Mouse (Mus musculus) testis, postnatal 10 days (tissue): Measurements from ENCODE around the gene Olfr106-ps.

Experiments
- DNase-seq: peaks from one replicate; pipeline ENCODE4 v3.0.0; 2021; ENCODE audit warnings: low spot score

The Olfr106-ps gene

DNA sequence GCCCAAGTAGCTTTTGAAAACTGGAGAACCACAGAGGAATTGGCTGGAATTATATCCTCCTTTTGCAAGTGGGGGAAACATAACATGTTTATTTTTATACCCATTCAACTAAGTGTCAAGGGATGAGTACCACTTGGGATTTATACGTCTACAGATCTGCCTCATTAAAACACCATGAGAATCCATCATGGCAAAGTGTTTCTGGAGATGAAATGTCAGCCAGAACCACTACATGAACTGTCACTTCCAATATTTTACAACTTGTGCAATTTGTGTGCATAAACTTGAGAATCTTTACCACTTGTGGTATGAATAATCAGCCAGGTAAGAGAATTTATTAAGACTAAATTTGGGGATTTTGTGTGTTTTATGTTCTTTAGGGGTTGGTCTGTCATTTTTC lies at the start of gene Olfr106-ps:
TSS of gene Olfr106-ps (plus strand) at position 301 of the 400 bp plus-strand sequence.
- no peak for DNase-seq

DNA sequence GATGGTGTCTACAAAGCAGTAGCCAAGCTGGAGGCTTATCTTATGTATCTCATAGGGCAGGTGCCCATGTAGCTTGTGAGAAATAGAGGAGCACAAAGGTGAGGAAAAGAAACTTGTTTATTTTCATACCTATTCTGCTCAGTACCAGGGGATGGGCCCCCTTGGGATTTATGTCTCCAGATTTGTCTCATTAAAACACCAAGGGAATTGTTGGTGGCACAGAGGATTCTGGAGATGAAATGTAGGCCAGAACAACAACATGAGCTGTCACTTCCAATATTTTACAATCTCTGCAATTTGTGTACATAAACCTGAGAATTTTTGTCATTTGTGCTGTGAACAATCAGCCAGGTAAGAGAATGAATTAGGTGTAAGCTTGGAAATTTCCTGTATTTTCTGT lies 30.9 kb upstream of the Olfr106-ps start, which contains the start of gene Olfr104-ps:
TSS of gene Olfr104-ps (plus strand) at position 301 of the 400 bp plus-strand sequence.
- DNase-seq, result no peak

DNA sequence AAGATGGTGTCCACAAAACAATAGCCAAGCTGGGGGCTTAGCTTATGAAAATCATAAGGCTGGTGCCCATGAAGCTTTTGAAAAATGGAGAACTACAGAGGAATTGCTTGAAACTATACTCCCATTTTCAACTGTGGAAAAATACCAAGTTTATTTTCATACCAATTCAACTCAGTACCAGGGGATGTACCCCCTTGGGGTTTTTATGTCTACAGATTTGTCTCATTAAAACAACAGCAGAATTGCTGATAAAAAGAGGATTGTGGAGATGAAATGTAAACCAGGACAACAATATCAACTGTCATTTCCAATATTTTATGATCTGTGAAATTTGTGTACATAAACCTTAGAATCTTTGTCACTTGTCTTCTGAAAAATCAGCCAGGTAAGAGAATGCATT lies 11.5 kb upstream of the Olfr106-ps start, which contains the start of gene Olfr105-ps:
TSS of gene Olfr105-ps (plus strand) at position 301 of the 400 bp plus-strand sequence.
- DNase-seq, result no peak

DNA sequence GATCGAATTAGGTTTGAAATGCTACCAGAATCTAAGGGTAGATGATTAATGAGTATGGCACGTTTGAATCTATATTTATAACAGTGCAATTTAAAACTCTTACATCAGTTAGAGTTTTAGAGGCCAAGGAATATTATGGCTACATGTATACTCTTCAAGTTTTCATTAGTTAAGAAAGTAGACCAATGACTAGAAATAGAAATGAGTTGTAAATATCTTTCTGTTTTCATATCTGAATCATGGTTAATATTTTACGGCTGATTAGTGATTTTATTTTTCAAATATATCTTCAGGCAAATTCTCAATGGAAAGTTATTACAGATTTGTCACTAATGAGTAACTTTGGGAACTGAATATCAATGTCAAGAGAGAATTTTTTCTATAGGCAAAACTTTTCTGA lies 8.7 kb downstream of the Olfr106-ps start, which contains the start of gene Olfr107:
TSS of gene Olfr107 (plus strand) at position 301 of the 400 bp plus-strand sequence.
- DNase-seq, result no peak

DNA sequence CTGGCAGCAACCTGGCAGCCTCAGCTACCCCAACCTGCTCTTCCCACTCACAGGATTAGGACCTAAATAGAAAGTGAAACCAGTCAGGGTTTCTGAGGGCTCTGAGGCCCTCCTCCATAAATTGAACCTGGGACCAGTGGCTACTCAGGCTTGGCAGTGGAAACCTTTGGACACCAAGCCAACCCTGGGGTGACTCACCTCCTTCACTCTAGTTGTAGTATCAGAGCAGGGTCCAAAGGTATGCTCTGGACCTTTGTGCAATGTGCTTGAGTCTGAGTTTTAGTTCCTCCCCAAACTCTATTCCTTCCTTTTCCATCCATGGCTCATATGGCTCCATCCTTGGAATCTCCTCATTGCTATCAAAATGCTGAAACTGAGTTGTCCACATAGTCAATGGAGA lies 23.2 kb downstream of the Olfr106-ps start:
- DNase-seq, result no peak

DNA sequence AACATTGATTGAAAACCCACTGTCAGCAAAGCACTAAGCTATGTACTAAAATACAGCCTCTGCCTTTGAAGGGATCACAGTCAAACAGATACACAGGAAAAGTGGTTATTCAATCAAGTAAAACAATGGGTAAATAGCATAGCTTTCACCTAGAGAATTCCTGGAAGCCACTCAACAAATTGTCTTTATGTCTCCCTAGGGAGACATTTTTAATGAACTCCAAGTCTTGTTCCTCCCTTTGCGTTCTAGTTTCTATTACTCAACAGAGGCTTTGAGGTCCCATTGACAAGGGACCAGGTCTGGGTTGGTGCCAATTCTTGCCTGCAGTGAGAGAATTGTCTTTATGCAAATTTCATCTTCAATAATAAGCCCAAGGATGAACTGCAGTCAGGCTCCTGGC lies 55.0 kb downstream of the Olfr106-ps start, which contains the start of gene Olfr108:
TSS of gene Olfr108 (plus strand) at position 301 of the 400 bp plus-strand sequence.
- DNase-seq, result no peak
